Mouse (Mus musculus) liver, embryonic 14.5 days (tissue): ENCODE measurements around the gene Hand1.

Experiments
- CTCF ChIP-seq: IDR thresholded peaks from 2 replicates; pipeline ENCODE4 v1.5.1; 2016; ENCODE audit warnings: antibody characterized with exemption, low read depth, control low read depth
- EP300 ChIP-seq: IDR thresholded peaks from 2 replicates; pipeline ENCODE4 v1.6.1; 2016; ENCODE audit warnings: antibody characterized with exemption, low read depth

GRCm38 (mm10) chr11:57837861-57838680 lies 5.5 kb upstream of the Hand1 start:
- TF ChIP-seq EP300 (no peak), CTCF (no peak)
